Mouse (Mus musculus) brain, embryonic 14.5 days (tissue): ENCODE results near the gene Slc27a5.

Experiments used
- CTCF ChIP-seq: fragments of 200-500 bp; IDR thresholded peaks from 2 replicates; pipeline ENCODE4 v1.5.1; 2012; ENCODE audit warnings: inconsistent platforms, mild to moderate bottlenecking, moderate library complexity, borderline replicate concordance; ENCODE audit not compliant: insufficient read depth, insufficient read length; ENCODE audit errors: extremely low read depth
- POLR2A ChIP-seq: fragments of 200-500 bp; IDR thresholded peaks from 2 replicates; pipeline ENCODE4 v1.6.1; 2012; ENCODE audit warnings: mild to moderate bottlenecking, inconsistent platforms, borderline replicate concordance; ENCODE audit not compliant: poor library complexity, insufficient read depth, insufficient read length, severe bottlenecking; ENCODE audit errors: extremely low read depth

GRCm38 (mm10) chr7:13043120-13043444, 45.1 kb upstream of the Slc27a5 start:
- TF ChIP-seq POLR2A (no peak), CTCF (no peak)
